Mouse (Mus musculus): ENCODE data around the gene Gm7544.
"Not testable (repeated sequence)": the region's sequence is repeated elsewhere in the genome, so short reads cannot be mapped to it uniquely, and the experiment has no call there.

Gene Gm7544

GRCm38 (mm10) chr1:82955913-82956312, at the start of gene Gm7544:
Gene Gm7544, minus strand, starts transcription at chr1:82956013.
- not testable (repeated sequence) for DNase-seq (ENCODE audit: low spot score in 2 of 2)

- DNase-seq (ENCODE audit: low spot score in 2 of 2), result not testable (repeated sequence)
These were observed 44.5 kb upstream of the Gm7544 start, which contains the start of gene Gm47959 for GRCm38 (mm10) chr1:83000306-83000705. Gene Gm47959, plus strand, starts transcription at chr1:83000548.

DNA sequence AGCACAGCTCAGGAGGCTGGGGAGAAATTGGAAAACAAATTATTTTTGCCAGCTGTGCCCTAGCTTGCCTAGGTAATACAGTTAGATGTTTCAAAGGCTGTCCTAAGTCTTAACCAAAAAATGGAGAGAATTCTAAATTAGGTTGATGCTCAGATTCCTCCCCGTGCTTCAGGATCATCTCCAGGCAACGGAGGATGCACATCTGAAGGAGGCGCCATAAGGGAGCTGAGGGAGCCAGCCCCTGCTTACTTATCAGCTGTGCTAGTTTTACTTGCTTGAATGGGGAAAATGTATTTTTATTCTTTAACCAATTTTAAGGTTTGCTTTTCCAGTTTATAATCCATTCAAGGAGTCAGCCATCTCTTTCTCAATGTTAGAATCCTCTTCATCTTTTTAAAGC, 38.1 kb upstream of the Gm7544 start:
- peak in 1 of 2 experiments; percentile 37 for DNase-seq (ENCODE audit: low spot score in 2 of 2)

DNA sequence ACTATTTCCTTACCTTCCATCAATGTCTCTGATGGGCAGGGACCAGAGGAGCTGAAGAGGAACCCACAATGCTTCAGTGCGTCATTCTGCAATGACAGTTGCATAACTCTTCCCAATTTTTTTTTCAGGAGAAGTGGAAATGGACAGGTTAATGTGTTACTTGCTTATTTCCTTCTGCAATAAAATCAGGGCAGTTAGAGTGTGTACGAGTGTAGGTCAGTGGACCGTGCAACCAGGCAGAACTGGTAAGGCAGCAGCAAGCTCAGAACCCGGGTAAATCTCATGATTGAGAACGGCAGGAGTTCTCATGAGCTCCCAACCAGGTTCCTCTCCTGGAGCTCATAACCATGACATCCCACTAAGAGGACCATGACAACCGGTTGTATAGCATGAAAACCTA, 36.3 kb upstream of the Gm7544 start:
- no peak for DNase-seq (ENCODE audit: low spot score in 2 of 2)

DNA sequence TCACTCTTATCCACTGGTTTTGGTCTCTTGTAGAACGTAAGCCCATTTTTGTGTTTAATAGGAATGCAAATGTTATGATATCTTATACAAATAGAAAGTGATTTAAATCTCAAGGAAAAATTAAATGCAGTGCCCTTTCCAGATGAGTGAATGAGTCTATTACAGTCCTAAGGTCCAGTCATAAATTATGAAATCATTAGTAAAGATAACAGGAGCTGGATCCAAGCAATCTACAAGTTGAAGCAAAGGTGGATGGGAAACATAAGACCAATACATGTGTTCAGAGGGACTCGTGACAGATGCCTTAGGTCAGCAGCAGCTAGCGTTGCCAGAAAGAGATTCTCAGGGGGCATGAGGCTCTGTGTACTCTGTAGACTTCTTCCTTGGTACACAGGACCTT, 35.8 kb upstream of the Gm7544 start:
- no peak for DNase-seq (ENCODE audit: low spot score in 2 of 2)

DNA sequence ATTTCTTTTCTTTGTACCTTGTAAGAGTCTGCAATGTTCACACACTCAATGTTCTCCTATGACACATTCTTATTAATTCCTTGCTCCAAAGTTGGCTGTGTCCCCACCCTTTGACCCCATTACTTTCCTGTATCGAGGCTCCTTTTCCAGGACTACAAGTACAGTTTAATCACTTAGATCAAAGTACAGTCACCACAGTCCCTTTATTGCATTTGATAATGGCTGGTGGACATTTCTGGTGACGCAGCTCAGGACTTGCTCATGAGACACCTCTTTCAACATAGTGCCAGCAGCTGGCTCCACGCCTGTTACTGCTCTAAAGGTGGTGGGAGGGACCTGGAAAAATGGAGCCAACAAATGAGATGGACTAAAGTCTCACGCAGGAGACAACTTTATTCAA, 35.2 kb upstream of the Gm7544 start:
- DNase-seq (ENCODE audit: low spot score in 2 of 2), result no peak

GRCm38 (mm10) chr1:82987530-82988198, 31.9 kb upstream of the Gm7544 start:
- DNase-seq (ENCODE audit: low spot score in 2 of 2), result peak; percentile 54 to 62

DNA sequence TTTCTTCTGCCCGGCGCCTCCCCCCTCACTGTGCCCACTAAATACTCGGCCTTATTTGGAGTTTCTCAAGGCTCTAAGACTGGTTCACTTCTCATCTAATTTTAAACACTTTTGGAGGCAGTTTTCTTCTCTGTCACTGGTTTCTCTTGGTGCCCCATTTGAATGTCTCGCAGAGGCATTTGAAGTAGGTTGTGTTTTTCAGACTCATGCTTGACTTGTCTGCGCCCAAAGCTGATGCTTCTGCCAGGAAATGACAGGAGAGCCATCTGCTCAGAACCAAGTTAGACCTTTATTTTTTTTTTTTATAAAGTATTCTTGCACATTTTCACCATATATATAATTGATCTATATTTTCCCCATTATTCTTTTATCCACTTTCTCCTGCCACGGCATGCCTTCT, 30.9 kb upstream of the Gm7544 start:
- DNase-seq (ENCODE audit: low spot score in 2 of 2), result no peak

DNA sequence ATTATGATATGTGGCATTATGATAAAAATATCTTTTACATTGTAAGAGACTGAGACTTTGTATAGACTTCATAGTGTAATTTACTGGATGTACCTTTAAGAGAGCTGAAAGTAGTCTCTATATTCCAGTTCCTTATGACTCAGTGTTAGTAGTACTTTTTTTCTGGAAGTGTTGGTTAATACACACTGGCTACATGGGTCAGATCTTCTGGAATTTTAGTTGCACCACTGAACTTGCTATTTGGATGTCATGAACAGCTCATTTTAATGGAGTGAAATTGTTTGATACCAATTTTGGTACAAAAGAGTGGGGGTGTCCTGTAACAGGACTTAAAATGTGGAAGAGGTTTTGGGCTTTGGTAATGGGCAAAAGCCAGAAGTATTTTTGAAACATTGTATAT, 22.0 kb upstream of the Gm7544 start:
- DNase-seq (ENCODE audit: low spot score in 2 of 2), result no peak

DNA sequence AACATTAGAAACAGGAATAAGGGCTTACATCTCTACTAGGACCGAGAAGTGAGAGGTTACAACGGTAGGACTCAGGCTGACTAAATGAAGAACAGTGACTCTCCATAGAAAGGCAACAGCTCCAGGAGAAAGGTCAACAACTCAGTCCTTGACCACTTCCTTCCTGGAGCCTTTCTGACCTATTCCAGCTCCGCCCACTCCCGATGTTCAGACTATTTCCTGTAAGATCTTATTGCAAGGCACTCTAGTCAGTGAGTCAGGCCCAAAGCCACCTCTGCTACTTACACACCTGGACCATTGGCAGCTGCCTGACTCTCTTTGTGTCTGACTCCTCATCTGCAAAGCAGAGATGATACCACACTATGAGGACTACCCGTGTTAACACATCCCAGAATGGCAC, 19.9 kb upstream of the Gm7544 start:
- no peak for DNase-seq (ENCODE audit: low spot score in 2 of 2)

GRCm38 (mm10) chr1:82974342-82974741, 18.5 kb upstream of the Gm7544 start:
- no peak for DNase-seq (ENCODE audit: low spot score in 2 of 2)

GRCm38 (mm10) chr1:82973901-82974300, 18.1 kb upstream of the Gm7544 start:
- no peak for DNase-seq (ENCODE audit: low spot score in 2 of 2)

GRCm38 (mm10) chr1:82973244-82973643, 17.4 kb upstream of the Gm7544 start:
- DNase-seq (ENCODE audit: low spot score in 2 of 2), result no peak

DNA sequence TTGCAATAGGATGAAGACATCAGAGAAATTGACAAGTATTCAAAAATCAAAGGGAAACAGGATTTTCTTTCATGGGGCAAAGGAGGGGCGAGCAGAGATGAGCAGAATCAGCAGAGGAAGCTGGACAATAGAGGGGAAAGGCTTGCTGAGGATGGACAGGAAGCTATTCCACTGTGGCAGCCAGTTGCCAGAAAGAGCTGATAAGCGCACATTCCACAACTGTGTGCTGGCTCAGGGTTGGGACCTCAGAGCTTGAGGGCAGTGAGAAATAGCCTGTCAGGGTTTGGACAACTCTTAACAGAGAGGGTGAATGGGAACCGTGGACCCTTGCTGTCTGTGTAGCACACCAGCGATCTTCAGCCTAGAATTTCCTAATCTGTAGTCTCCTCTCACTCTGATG, 16.2 kb upstream of the Gm7544 start:
- DNase-seq (ENCODE audit: low spot score in 2 of 2), result no peak

DNA sequence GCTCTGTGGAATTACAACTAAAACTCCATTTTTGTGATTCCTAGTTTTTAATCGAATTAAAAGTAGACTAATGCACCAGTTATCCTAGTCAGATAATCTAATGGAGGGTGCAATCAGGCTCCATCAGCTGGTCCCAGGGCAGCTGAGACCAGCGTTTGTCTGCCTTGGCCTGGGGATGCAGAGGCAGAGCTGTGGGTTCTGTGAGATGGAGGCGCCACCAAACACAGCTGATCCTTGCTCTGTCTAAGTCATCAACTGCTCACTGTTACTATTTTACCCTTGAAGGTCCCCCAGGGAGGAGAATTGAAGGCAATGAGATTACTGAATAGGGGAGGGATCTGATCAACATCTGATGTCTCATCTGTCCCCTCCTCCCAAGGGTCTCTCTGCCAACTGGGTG, 10.6 kb upstream of the Gm7544 start:
- DNase-seq (ENCODE audit: low spot score in 2 of 2), result no peak

GRCm38 (mm10) chr1:82959870-82960385, 4.1 kb upstream of the Gm7544 start, which contains the start of gene Gm47955:
Gene Gm47955, plus strand, starts transcription at chr1:82960286.
- DNase-seq (ENCODE audit: low spot score in 2 of 2), result no peak

DNA sequence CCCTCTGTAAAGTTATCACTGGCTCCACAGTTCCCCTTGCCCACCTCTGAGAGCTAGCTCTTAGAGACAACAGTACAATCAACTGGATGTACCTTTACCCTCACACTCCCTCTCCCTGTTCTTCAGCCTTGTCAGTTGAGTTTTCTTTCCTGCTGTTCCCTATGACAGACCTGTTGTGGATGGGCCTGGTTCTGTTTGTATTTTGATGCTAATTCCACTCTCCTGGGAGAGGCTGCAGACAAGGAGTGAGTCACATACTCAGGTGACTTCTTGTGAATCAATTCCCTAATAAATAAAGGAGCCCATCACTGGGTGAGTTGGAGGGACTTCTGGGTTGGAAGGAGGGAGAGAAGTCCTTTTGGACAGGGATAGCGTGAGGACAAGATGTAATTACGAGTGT, 7.2 kb downstream of the Gm7544 start:
- no peak for DNase-seq (ENCODE audit: low spot score in 2 of 2)

DNA sequence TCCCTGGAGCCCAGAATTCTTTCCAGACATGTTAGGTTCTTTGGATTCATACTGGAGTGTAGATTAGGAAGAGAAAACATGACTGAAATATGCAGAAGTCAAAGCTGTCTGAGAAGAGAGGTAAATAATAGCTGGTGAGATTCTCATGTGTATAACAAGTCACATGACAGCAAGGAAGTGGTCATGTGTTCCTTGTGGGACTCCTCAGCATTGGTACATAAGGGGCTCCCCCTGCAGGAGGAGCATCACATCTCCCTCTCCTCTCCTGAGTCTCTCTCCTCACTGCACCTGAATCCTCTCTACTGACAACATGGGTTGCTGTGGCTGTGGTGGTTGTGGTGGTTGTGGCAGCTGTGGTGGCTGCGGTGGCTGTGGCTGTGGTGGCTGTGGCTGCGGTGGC, 9.8 kb downstream of the Gm7544 start:
- not testable (repeated sequence) for DNase-seq (ENCODE audit: low spot score in 2 of 2)

- DNase-seq (ENCODE audit: low spot score in 2 of 2), result not testable (repeated sequence)
These were observed 12.5 kb downstream of the Gm7544 start, which contains the start of gene A030003K21Rik for GRCm38 (mm10) chr1:82943295-82943694. Gene A030003K21Rik, minus strand, starts transcription at chr1:82943388.

DNA sequence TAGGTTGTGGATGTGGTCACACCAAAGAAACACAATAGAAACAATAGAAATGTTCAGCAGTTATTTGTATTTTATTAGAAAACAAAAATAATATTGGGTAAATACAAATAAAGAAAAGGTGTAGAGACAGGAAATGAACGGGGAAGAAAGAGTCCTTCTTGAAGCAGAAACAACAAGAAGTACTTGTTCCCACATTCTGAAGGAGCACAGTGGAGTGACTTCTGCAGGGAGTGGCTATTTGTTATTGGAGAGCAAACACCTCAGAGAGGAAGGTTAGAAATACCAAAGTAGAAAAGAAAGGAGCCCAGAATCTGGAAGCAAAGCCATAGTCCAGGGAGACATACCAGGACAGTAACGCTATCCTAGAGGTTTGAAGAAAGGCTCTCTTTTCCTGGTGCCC, 13.3 kb downstream of the Gm7544 start:
- not testable (repeated sequence) for DNase-seq (ENCODE audit: low spot score in 2 of 2)

GRCm38 (mm10) chr1:82938666-82939065, 17.1 kb downstream of the Gm7544 start:
- DNase-seq (ENCODE audit: low spot score in 2 of 2), result no peak

GRCm38 (mm10) chr1:82931326-82931725, 24.5 kb downstream of the Gm7544 start, which contains the start of gene Gm6217:
Gene Gm6217, minus strand, starts transcription at chr1:82931399.
- DNase-seq (ENCODE audit: low spot score in 2 of 2), result not testable (repeated sequence)

GRCm38 (mm10) chr1:82930558-82930957, 25.3 kb downstream of the Gm7544 start:
- not testable (repeated sequence) for DNase-seq (ENCODE audit: low spot score in 2 of 2)

Data from right cerebral cortex, postnatal 10 days (tissue).